Mouse (Mus musculus): ENCODE data around the gene Prm1. TPM values are rescaled to one million over a fixed set of nuclear protein-coding genes. Genes with fewer than 3 reads are reported as not detected.

The Prm1 gene
- polyA plus RNA-seq, 1 experiment from 2014 or later: not detected

DNA sequence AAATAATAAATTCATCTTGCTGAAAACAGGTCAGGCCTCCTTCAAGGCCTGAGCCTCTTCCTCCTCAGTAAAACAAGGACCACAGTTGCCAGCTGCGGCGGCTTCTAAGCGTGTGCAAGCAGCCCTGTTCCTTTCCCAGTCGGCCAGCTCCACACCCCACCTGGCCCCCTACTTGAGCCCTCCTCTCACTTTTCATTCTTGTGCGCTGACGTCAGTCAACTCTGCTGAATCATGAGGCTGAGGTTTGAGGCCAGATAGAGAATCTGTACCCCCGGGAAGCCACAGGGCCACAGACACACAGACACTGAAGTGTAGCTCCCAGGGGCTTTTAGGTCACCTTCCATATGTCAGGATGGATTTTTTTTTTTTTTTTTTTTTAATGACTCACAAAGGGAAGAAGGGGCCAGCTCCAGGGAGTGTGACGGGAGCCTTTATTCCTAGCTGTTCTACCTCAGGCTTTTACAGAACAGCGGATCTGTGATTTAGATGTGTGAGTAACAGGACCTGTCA lies 23.7 kb downstream of the Prm1 start:
- peaks cover 62% of the 10 kb centered on the region for H3K4me1 ChIP-seq (replicated peaks)
- WGBS: 22% methylated on average over 9 of the region's 9 CpGs

GRCm38 (mm10) chr16:10780631-10781120 lies 25.0 kb downstream of the Prm1 start:
- WGBS: 76% methylated on average over 5 of the region's 5 CpGs
- 0 out of 2 replicates have a peak, but pooled peaks cover 3% of the 10 kb centered on the region for H3K36me3 ChIP-seq
- no peak overlapping the region for H3K4me3 ChIP-seq
- no peaks in the 10 kb centered on the region for H3K27me3 ChIP-seq (replicated peaks)
- no peak overlapping the region for H3K9ac ChIP-seq
- no peak overlapping the region for H3K4me2 ChIP-seq
- ATAC-seq (ENCODE audit: insufficient number of reproducible peaks, low FRiP score): no peak
- peak overlapping the region; percentile 88; the same call in 1 of the 2 replicates for H3K27ac ChIP-seq (ENCODE audit: poor library complexity, severe bottlenecking)
- H3K4me1 ChIP-seq (replicated peaks): peaks cover 61% of the 10 kb centered on the region
- H3K9me3 ChIP-seq (replicated peaks): no peaks in the 10 kb centered on the region

More for the DNA sequence above, 23.7 kb downstream of the Prm1 start:
- no peak for ATAC-seq (ENCODE audit: insufficient number of reproducible peaks, low FRiP score)
- Histone ChIP-seq H3K27ac (ENCODE audit: poor library complexity, severe bottlenecking) (peak overlapping the region; percentile 88), H3K4me2 (peak overlapping the region; percentile 83), H3K27me3 (replicated peaks) (no peaks in the 10 kb centered on the region), H3K4me3 (peak overlapping the region; percentile 64; the same call in 1 of the 2 replicates), H3K9ac (peak overlapping the region; percentile 69; the same call in 1 of the 2 replicates), H3K36me3 (0 out of 2 replicates have a peak, but pooled peaks cover 3% of the 10 kb centered on the region), H3K9me3 (replicated peaks) (no peaks in the 10 kb centered on the region)

- H3K27ac ChIP-seq (ENCODE audit: poor library complexity, severe bottlenecking): peak overlapping the region; percentile 54
- 0 out of 2 replicates have a peak, but pooled peaks cover under 1% of the 10 kb centered on the region for H3K36me3 ChIP-seq
- no peak; the same call in 1 of the 2 replicates for ATAC-seq (ENCODE audit: insufficient number of reproducible peaks, low FRiP score)
- peaks cover 47% of the 10 kb centered on the region for H3K4me1 ChIP-seq (replicated peaks)
- WGBS: 58% methylated on average over 5 of the region's 5 CpGs
- no peak overlapping the region for H3K4me3 ChIP-seq
- no peaks in the 10 kb centered on the region; the same call in 1 of the 2 replicates for H3K27me3 ChIP-seq (replicated peaks)
- no peak overlapping the region for H3K4me2 ChIP-seq
- H3K9me3 ChIP-seq (replicated peaks): no peaks in the 10 kb centered on the region
- no peak overlapping the region for H3K9ac ChIP-seq
Measured at GRCm38 (mm10) chr16:10777579-10778160, 28.0 kb downstream of the Prm1 start.

GRCm38 (mm10) chr16:10776322-10776721 lies 29.3 kb downstream of the Prm1 start:
- no peak overlapping the region for H3K27ac ChIP-seq (ENCODE audit: poor library complexity, severe bottlenecking)
- 33% methylated on average over 7 of the region's 7 CpGs for WGBS
- peaks cover 35% of the 10 kb centered on the region for H3K4me1 ChIP-seq (replicated peaks)
- no peak overlapping the region for H3K9ac ChIP-seq
- no peak overlapping the region for H3K4me3 ChIP-seq
- no peaks in the 10 kb centered on the region; the same call in 1 of the 2 replicates for H3K27me3 ChIP-seq (replicated peaks)
- H3K9me3 ChIP-seq (replicated peaks): no peaks in the 10 kb centered on the region
- 0 out of 2 replicates have a peak, but pooled peaks have one; percentile 41 for ATAC-seq (ENCODE audit: insufficient number of reproducible peaks, low FRiP score)
- H3K4me2 ChIP-seq: no peak overlapping the region
- H3K36me3 ChIP-seq: no peaks in the 10 kb centered on the region

DNA sequence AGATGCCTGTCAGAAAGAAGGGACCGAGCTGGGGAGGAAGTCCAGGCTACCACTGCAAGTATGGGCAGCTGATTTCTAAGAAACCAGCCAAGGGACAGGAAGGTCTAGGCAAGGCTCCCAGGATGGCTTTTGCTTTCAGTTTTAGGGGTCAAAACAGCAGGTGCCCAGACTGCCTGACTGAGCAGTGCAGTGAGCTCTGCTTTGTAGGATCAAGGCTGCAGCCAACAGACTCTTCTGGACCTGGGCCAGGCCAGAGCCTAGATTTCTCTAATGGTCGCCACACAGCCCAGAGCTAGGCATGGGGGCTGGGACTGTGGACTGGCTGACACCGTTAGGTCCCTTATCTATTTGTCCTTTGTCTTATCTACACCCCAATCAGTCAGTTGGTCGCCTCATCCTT lies 30.9 kb downstream of the Prm1 start:
- no peak for ATAC-seq (ENCODE audit: insufficient number of reproducible peaks, low FRiP score)
- Histone ChIP-seq H3K27me3 (replicated peaks) (peaks cover under 1% of the 10 kb centered on the region; the same call in 1 of the 2 replicates), H3K9ac (no peak overlapping the region), H3K27ac (ENCODE audit: poor library complexity, severe bottlenecking) (no peak overlapping the region), H3K4me2 (no peak overlapping the region), H3K4me1 (replicated peaks) (peaks cover 41% of the 10 kb centered on the region), H3K9me3 (replicated peaks) (no peaks in the 10 kb centered on the region), H3K4me3 (no peak overlapping the region), H3K36me3 (no peaks in the 10 kb centered on the region)
- WGBS: 39% methylated on average over 4 of the region's 4 CpGs

- no peak overlapping the region for H3K4me3 ChIP-seq
- no peak for ATAC-seq (ENCODE audit: insufficient number of reproducible peaks, low FRiP score)
- H3K27ac ChIP-seq (ENCODE audit: poor library complexity, severe bottlenecking): no peak overlapping the region
- WGBS: 79% methylated on average over 8 of the region's 8 CpGs
- H3K36me3 ChIP-seq: no peaks in the 10 kb centered on the region
- H3K4me1 ChIP-seq (replicated peaks): peaks cover 46% of the 10 kb centered on the region
- no peak overlapping the region for H3K9ac ChIP-seq
- H3K27me3 ChIP-seq (replicated peaks): peaks cover 8% of the 10 kb centered on the region; the same call in 1 of the 2 replicates
- no peak overlapping the region for H3K4me2 ChIP-seq
- H3K9me3 ChIP-seq (replicated peaks): no peaks in the 10 kb centered on the region
Measured at GRCm38 (mm10) chr16:10773543-10773942, 32.1 kb downstream of the Prm1 start.

GRCm38 (mm10) chr16:10771769-10772510 lies 33.7 kb downstream of the Prm1 start:
- Histone ChIP-seq H3K27ac (ENCODE audit: poor library complexity, severe bottlenecking) (no peak overlapping the region), H3K9me3 (replicated peaks) (no peaks in the 10 kb centered on the region), H3K9ac (no peak overlapping the region), H3K27me3 (replicated peaks) (peaks cover 13% of the 10 kb centered on the region; the same call in 1 of the 2 replicates), H3K4me2 (no peak overlapping the region), H3K36me3 (no peaks in the 10 kb centered on the region), H3K4me3 (no peak overlapping the region), H3K4me1 (replicated peaks) (peaks cover 31% of the 10 kb centered on the region)
- WGBS: 58% methylated on average over 19 of the region's 19 CpGs
- no peak for ATAC-seq (ENCODE audit: insufficient number of reproducible peaks, low FRiP score)

DNA sequence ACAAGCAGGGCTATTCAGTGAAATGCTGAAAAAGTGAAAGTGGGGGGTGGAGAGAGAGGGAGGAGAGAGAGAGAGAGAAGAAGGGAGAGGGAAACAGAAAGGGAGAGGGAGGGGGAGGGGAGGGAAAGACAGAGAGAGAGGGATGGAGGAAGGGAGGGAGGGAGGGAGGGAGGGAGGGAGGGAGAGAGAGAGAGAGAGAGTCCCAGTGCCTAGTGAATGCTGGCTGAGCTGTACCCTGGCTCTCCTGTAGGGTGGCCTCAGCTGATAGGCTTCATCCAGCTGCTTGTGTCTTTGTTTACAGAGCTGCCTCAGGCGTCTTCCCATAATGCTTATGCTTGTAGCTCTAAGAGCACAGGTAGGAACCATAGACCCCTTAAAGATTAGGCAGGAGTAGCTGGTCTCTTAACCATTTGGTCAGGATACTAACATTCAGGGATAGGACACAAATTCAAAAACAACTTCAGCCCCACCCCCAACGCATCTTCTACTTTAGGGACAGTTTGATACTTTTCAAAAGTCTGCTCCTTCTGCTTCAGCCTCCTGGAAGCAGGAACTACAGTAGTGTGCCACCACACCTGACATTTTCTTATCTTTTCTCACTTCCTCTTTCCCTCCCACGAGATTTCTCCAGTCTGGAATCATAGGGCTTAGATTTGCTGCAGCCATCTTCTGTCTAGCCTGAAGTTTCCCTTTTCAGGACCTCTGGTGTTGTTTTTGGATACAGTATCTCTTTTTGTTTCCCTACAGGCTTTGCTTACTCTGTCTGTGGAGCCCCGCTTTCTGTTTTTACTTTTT lies 34.9 kb downstream of the Prm1 start:
- no peaks in the 10 kb centered on the region for H3K9me3 ChIP-seq (replicated peaks)
- H3K4me1 ChIP-seq (replicated peaks): peaks cover 21% of the 10 kb centered on the region
- no peak overlapping the region for H3K4me2 ChIP-seq
- H3K9ac ChIP-seq: no peak overlapping the region
- no peak overlapping the region for H3K27ac ChIP-seq (ENCODE audit: poor library complexity, severe bottlenecking)
- no peak overlapping the region for H3K4me3 ChIP-seq
- no peaks in the 10 kb centered on the region for H3K36me3 ChIP-seq
- H3K27me3 ChIP-seq (replicated peaks): peaks cover 13% of the 10 kb centered on the region; the same call in 1 of the 2 replicates
- WGBS: 37% methylated on average over 4 of the region's 4 CpGs
- no peak for ATAC-seq (ENCODE audit: insufficient number of reproducible peaks, low FRiP score)

DNA sequence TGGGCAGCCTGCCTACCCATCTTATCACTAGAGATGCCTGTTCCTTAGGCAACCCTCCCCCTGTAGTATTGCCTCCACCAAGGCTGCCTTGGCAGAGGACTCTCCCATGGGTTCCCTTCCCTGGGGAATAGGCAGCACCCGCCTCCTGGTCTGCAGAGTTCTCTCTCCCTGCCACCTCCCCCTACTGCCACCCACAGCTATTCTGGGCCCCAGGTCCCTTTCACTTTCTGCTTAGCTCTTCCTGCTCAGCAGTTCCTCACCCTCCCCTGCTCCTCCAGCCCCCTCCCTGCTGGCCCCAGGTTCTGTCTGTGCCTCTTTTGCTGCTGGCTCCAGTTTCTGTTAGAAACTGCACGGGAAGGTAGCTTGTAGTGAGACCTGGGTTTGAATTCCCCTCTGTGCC lies 36.0 kb downstream of the Prm1 start:
- H3K36me3 ChIP-seq: no peaks in the 10 kb centered on the region
- H3K27me3 ChIP-seq (replicated peaks): peaks cover 13% of the 10 kb centered on the region; the same call in 1 of the 2 replicates
- 35% methylated on average over 2 of the region's 2 CpGs for WGBS
- H3K4me2 ChIP-seq: no peak overlapping the region
- no peak overlapping the region for H3K9ac ChIP-seq
- H3K27ac ChIP-seq (ENCODE audit: poor library complexity, severe bottlenecking): no peak overlapping the region
- H3K4me3 ChIP-seq: no peak overlapping the region
- peaks cover 21% of the 10 kb centered on the region for H3K4me1 ChIP-seq (replicated peaks)
- no peak for ATAC-seq (ENCODE audit: insufficient number of reproducible peaks, low FRiP score)
- no peaks in the 10 kb centered on the region for H3K9me3 ChIP-seq (replicated peaks)

DNA sequence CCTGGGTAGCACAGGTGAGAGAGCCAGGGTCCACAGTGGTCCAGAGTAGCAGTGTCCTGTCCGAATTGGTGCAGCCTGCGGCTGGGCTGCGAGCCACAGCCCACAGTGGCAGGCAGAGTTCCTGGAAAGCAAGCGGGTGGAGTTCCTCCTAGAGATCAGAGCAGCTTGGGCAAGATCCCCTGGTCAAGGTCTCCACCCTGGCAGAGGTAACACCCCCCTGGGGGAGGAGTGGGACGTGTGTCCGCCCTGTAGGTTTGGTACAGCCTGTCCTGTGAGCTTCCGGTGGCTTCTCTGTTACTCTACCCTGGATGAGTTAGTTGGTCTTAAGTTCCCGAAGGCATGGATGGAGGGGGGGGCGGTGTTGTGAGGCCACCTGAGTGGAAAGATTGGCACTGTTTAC lies 36.8 kb downstream of the Prm1 start:
- WGBS: 47% methylated on average over 9 of the region's 9 CpGs
- H3K27me3 ChIP-seq (replicated peaks): peaks cover 15% of the 10 kb centered on the region; the same call in 1 of the 2 replicates
- no peaks in the 10 kb centered on the region for H3K9me3 ChIP-seq (replicated peaks)
- ATAC-seq (ENCODE audit: insufficient number of reproducible peaks, low FRiP score): no peak
- H3K4me2 ChIP-seq: no peak overlapping the region
- no peaks in the 10 kb centered on the region for H3K36me3 ChIP-seq
- H3K4me3 ChIP-seq: no peak overlapping the region
- peaks cover 21% of the 10 kb centered on the region for H3K4me1 ChIP-seq (replicated peaks)
- H3K27ac ChIP-seq (ENCODE audit: poor library complexity, severe bottlenecking): no peak overlapping the region
- H3K9ac ChIP-seq: no peak overlapping the region

All from heart, embryonic 12.5 days (tissue).